Mouse (Mus musculus): ENCODE results near the gene Gm49366. TPM values are rescaled to one million over a fixed set of nuclear protein-coding genes. Genes with fewer than 3 reads are reported as not detected.
"Not testable (repeated sequence)": the region's sequence is repeated elsewhere in the genome, so short reads cannot be mapped to it uniquely, and the experiment has no call there.

Gene Gm49366
- polyA plus RNA-seq, 1 experiment from 2014 or later: not detected

DNA sequence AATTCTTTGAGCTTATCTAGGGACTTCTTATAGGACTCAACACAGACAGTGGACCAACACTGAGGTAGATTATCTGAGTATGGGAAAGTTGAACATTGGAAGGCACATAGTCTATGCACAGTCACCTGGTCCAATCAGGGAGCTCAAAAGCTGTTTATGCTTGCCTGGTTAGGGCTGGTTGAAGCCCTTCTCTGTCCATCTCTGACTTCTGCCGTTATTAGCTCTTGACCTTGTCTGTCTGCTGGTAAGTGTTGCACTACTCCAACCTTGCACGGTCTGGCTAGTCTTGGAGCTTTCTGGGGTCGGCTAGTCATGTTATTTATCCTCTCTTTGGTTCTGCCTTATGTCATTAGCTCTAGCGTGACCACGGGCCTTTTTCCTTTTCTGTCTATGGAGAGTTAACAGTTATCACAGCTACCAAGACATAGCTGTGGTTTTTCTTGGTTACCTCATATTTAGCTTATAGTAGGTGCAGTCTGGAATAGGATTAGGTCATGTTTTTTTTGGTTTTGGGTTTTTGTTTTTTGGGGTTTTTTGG is 13.3 kb downstream of the Gm49366 start, which contains the start of gene Acot3:
TSS of gene Acot3 (plus strand) at position 208 of the 538 bp plus-strand sequence.
- H3K27ac ChIP-seq: no peak within 1 kb of the TSS
- no peak within 1 kb of the TSS for H3K4me3 ChIP-seq (ENCODE audit: inconsistent target)
- H3K36me3 ChIP-seq (ENCODE audit: inconsistent target): no peaks in the 10 kb centered on the region
- no peaks in the 10 kb centered on the region for H3K79me2 ChIP-seq (ENCODE audit: inconsistent target)
- 52% methylated on average over 5 of the region's 5 CpGs for WGBS (ENCODE audit: missing documents)

DNA sequence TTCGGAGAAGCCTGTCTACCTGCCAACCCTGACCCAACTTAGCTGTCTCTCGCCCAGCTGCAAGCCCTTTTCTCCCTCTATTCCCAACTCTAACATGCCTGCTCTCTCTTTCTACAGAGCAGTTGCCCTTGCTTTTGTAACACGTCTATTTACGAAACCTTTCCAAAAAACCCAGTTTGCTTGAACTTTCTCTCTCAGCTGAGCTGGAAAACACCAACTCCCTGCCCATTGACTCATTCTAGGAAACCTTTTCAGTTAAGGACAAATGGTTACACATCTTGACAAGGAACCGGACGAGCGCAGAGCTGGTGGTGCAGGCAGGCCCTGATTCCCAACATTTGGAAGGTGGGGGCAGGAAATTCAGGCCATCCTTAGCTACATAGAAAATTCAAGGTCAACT is 13.9 kb downstream of the Gm49366 start:
- H3K79me2 ChIP-seq (ENCODE audit: inconsistent target): no peaks in the 10 kb centered on the region
- 95% methylated on average over 6 of the region's 7 CpGs for WGBS (ENCODE audit: missing documents)
- H3K36me3 ChIP-seq (ENCODE audit: inconsistent target): no peaks in the 10 kb centered on the region
- no peak overlapping the region for H3K4me3 ChIP-seq (ENCODE audit: inconsistent target)
- H3K27ac ChIP-seq: no peak overlapping the region

DNA sequence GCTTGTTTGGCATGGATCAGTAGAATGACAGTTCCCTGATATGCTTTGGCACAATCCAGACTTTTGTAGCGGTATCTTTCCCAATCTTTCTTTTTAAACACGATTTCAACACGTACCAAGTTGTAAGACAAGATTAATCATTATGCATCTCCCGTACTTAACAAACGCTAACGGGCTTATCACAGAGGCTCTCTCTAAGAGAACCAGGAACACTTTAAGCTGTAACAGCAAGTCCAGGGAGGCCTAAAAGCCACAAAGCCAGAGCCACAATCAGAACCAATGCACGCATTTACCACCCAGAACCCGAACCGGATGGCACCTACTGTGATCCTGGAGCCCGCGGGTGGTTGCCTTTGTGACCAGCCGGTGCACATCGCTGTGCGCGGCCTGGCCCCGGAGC is 14.4 kb downstream of the Gm49366 start:
- Histone ChIP-seq H3K36me3 (ENCODE audit: inconsistent target) (no peaks in the 10 kb centered on the region), H3K79me2 (ENCODE audit: inconsistent target) (no peaks in the 10 kb centered on the region), H3K4me3 (ENCODE audit: inconsistent target) (no peak overlapping the region), H3K27ac (no peak overlapping the region)
- WGBS (ENCODE audit: missing documents): 36% methylated on average over 11 of the region's 16 CpGs

DNA sequence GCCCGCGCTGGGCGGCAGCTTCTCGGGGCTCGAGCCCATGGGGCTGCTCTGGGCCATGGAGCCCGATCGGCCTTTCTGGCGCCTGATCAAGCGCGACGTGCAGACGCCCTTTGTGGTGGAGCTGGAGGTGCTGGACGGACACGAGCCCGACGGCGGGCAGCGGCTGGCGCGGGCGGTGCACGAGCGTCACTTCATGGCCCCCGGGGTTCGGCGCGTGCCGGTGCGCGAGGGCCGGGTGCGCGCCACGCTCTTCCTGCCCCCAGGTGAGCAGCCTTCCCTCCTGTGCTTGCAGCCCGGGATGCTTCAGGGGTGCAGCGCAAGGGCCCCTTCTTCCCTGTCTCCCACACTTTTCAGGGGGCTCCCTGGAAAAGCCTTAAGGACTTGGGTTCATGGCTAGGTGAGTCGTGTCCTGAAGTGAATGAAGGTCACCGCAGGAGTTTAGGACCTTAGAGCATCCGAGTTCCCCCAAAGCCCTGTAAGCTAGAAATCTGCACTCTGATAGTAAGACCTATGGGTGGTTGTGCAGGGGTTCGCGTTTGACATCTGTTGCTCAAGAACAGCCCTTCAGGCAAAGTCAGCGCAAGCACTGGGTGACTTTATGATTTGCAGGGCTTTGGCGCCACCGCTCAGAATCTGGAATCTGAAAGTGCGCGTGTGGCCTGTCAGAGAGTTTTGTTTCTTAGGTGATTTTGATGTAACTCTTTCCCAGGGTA is 15.1 kb downstream of the Gm49366 start:
- H3K79me2 ChIP-seq (ENCODE audit: inconsistent target): no peaks in the 10 kb centered on the region
- WGBS (ENCODE audit: missing documents): 8% methylated on average over 27 of the region's 46 CpGs
- no peak overlapping the region for H3K27ac ChIP-seq
- H3K4me3 ChIP-seq (ENCODE audit: inconsistent target): no peak overlapping the region
- H3K36me3 ChIP-seq (ENCODE audit: inconsistent target): no peaks in the 10 kb centered on the region

DNA sequence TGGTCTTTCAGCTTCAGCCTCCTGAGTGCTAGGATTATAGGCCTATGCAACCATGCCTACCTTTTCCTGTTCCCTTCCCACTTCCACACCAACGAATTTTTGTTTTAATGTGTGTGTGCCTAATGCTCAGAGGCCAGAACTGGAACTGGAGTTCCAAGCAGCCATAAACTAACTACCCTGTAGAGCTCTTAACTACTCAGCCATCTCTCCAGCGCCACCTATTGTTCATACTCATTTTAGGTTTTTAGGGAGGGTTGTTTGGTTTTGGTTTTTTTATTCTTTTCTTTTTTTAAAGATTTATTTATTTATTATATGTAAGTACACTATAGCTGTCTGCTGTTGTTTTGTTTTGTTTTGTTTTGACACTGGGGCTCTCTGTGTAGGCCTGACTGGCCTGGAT is 22.2 kb downstream of the Gm49366 start:
- no peaks in the 10 kb centered on the region for H3K36me3 ChIP-seq (ENCODE audit: inconsistent target)
- H3K4me3 ChIP-seq (ENCODE audit: inconsistent target): no peak overlapping the region
- no peak overlapping the region for H3K27ac ChIP-seq
- H3K79me2 ChIP-seq (ENCODE audit: inconsistent target): no peaks in the 10 kb centered on the region
- WGBS (ENCODE audit: missing documents): 0% methylated on average over 2 of the region's 2 CpGs

DNA sequence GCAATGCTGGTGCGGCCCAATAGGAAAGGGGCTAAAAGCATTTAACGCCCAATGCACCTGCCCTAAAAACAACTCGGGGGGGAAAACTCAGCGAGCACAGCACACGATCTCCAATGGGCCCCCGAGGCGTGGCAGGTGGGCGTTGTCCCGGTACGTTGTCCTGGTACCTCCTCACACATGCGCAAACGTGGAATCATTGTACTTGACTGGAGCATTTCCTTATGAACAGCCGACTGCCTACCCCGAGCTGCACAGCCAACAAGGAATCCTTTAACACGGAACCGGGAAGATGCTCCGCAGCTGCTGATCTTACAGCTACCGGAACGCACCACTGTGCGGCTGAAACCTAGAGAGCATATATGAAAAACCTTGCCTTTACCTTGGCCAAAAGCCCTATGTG is 23.6 kb downstream of the Gm49366 start:
- WGBS (ENCODE audit: missing documents): 94% methylated on average over 20 of the region's 20 CpGs
- Histone ChIP-seq H3K79me2 (ENCODE audit: inconsistent target) (no peaks in the 10 kb centered on the region), H3K27ac (no peak overlapping the region), H3K4me3 (ENCODE audit: inconsistent target) (no peak overlapping the region), H3K36me3 (ENCODE audit: inconsistent target) (no peaks in the 10 kb centered on the region)

DNA sequence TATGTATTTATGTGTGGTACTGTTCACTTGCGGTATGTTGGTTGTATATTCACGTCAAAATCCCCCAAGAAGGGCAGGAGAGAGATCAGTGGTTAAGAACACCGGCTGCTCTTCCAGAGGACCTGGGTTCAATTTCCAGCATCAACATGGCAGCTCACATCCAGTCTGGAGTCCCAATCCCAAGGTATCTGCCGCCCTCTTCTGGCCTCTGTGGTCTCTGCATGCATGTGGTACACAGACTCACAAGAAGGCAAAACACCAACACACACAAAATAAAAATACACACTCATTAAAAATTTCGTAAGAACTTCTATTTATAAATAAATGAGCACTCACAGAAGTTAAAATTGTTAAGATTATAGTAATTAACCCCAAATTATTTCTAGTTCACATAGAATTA is 24.5 kb downstream of the Gm49366 start:
- WGBS (ENCODE audit: missing documents): 71% methylated on average over 5 of the region's 5 CpGs

DNA sequence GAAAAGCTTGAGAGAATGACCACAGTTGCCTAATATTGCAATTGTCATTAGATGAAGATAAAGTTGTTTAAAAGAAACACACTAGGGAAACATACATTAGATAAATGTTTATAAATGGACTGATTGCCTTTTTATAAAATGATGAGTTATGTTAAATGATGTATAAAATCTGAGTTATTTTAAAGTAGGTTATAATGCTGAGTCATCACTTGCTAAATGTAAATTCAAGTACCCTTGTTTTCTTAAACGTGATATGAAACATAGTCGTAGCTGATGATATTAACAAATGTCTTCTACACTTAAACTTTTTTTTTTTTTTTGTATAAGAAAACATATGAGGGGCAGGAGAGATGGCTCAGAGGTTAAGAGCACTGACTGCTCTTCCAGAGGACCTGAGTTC is 25.1 kb downstream of the Gm49366 start:
- H3K79me2 ChIP-seq (ENCODE audit: inconsistent target): no peaks in the 10 kb centered on the region
- H3K36me3 ChIP-seq (ENCODE audit: inconsistent target): no peaks in the 10 kb centered on the region
- WGBS (ENCODE audit: missing documents): 86% methylated on average over 2 of the region's 2 CpGs
- no peak overlapping the region for H3K4me3 ChIP-seq (ENCODE audit: inconsistent target)
- H3K27ac ChIP-seq: no peak overlapping the region

More for the DNA sequence above, 24.5 kb downstream of the Gm49366 start:
- Histone ChIP-seq H3K36me3 (ENCODE audit: inconsistent target) (no peaks in the 10 kb centered on the region), H3K79me2 (ENCODE audit: inconsistent target) (no peaks in the 10 kb centered on the region), H3K4me3 (ENCODE audit: inconsistent target) (no peak overlapping the region), H3K27ac (no peak overlapping the region)

DNA sequence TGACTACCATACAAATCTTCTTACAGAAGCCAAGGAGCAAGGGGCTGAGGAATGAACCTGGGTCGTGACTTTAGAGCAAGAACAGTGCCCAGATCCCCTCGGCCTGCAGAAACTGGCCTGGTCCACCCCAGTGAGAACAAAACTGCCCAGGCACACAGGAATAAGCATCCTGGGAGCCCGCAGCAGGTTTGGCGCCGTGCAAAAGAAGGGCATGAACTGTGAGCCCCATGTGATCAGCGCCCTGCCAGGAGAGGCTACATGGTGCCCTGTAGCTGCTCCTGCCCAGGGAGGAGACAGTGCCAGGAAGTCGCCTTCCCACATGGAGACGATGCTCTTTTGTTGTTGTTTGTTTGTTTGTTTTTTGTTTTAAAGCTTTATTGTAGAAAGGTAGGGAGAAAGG is 25.9 kb downstream of the Gm49366 start:
- no peaks in the 10 kb centered on the region for H3K36me3 ChIP-seq (ENCODE audit: inconsistent target)
- no peaks in the 10 kb centered on the region for H3K79me2 ChIP-seq (ENCODE audit: inconsistent target)
- no peak overlapping the region for H3K4me3 ChIP-seq (ENCODE audit: inconsistent target)
- H3K27ac ChIP-seq: no peak overlapping the region
- 81% methylated on average over 8 of the region's 8 CpGs for WGBS (ENCODE audit: missing documents)

DNA sequence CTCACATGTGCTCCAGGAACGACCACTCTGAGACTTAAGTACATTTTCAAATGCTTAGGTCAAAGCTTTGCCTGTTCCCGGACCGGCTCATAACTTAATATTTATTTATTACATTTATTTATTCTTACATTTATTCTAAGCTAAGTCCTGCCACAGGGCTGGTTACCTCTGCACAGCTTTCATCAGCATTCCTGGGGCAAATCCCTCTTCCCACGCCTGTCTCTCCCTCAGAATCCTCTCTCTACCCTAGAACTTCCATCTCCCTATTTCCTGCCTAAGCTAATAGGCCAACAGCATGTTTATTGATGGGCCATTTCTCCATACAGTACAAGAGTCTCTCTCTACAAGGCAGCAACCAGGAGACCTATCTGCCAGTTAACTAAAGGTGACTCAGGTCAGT is 29.0 kb downstream of the Gm49366 start:
- Histone ChIP-seq H3K79me2 (ENCODE audit: inconsistent target) (no peaks in the 10 kb centered on the region), H3K27ac (no peak overlapping the region), H3K4me3 (ENCODE audit: inconsistent target) (no peak overlapping the region), H3K36me3 (ENCODE audit: inconsistent target) (no peaks in the 10 kb centered on the region)
- 85% methylated on average over 4 of the region's 4 CpGs for WGBS (ENCODE audit: missing documents)

DNA sequence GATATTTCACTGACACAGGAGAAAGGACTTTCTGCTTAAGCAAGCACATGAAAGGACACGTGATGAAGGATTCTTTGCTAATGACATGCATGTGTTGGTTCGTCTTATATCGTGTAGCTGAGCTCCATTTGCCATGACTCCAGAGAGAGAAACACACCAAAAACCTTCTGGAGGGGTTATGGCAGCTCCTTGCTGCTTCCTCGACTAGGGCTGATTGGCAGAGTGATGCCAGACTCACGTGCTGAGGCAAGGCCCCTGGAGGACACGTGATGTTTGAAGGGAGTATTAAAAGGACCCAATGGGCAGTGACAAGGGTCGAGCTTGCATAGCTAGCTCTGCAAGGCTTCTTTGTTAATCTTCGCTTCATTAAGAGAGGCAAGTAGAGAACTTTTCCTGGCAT is 29.6 kb downstream of the Gm49366 start:
- H3K27ac ChIP-seq: no peak overlapping the region
- 81% methylated on average over 8 of the region's 8 CpGs for WGBS (ENCODE audit: missing documents)
- no peaks in the 10 kb centered on the region for H3K36me3 ChIP-seq (ENCODE audit: inconsistent target)
- no peak overlapping the region for H3K4me3 ChIP-seq (ENCODE audit: inconsistent target)
- H3K79me2 ChIP-seq (ENCODE audit: inconsistent target): no peaks in the 10 kb centered on the region

DNA sequence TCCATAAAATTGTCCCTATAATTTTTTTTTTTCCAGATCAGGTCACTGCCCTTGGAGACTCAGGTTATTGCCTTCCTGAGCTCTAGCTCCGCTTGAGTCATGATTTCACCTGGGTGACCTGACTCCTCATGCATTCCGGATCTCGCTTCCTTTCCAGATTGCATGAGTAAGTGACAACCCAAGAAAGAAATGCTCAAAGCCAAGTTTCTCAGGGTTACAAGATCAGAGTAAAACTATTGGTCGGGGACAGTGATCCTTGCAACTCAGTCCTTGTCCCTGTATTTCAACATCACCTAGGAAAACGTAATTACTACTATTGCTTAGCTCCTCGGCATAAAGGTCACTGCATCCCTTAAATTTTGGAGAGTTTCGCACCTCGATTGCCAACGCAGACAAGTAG is 30.3 kb downstream of the Gm49366 start, which contains the start of gene Acot5:
TSS of gene Acot5 (plus strand) at position 340 of the 400 bp plus-strand sequence.
- H3K4me3 ChIP-seq (ENCODE audit: inconsistent target): no peak within 1 kb of the TSS
- no peaks in the 10 kb centered on the region for H3K79me2 ChIP-seq (ENCODE audit: inconsistent target)
- no peak within 1 kb of the TSS for H3K27ac ChIP-seq
- WGBS (ENCODE audit: missing documents): 65% methylated on average over 9 of the region's 9 CpGs
- no peaks in the 10 kb centered on the region for H3K36me3 ChIP-seq (ENCODE audit: inconsistent target)

DNA sequence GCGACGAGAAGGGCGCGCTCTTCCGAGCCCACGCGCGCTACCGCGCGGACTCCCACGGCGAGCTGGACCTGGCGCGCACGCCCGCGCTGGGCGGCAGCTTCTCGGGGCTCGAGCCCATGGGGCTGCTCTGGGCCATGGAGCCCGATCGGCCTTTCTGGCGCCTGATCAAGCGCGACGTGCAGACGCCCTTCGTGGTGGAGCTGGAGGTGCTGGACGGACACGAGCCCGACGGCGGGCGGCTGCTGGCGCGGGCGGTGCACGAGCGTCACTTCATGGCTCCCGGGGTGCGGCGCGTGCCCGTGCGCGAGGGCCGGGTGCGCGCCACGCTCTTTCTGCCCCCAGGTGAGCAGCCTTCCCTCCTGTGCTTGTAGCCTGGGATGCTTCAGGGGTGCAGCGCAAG is 30.8 kb downstream of the Gm49366 start:
- 4% methylated on average over 22 of the region's 52 CpGs for WGBS (ENCODE audit: missing documents)
- not testable (repeated sequence) for H3K79me2 ChIP-seq (ENCODE audit: inconsistent target); H3K27ac ChIP-seq; H3K36me3 ChIP-seq (ENCODE audit: inconsistent target); H3K4me3 ChIP-seq (ENCODE audit: inconsistent target)

DNA sequence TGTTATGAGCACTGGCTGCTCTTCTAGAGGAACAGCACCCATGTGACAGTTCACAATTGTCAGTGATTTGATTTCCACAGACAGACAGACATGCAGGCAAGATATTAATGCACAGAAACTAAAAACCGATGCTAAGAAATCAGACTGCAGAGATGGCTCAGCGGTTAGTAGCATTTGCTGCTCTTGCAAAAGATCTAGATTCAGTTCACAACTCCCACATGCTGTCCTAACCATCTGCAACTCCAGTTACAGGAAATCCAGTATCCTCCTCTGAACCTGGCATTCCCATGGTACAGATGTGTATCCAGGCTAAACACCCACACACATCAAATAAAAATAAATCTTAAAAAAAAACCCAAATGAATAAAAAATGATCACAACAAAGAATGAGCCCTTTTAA is 33.0 kb downstream of the Gm49366 start:
- Histone ChIP-seq H3K27ac (no peak overlapping the region), H3K4me3 (ENCODE audit: inconsistent target) (no peak overlapping the region), H3K79me2 (ENCODE audit: inconsistent target) (no peaks in the 10 kb centered on the region), H3K36me3 (ENCODE audit: inconsistent target) (no peaks in the 10 kb centered on the region)
- 89% methylated on average over 2 of the region's 2 CpGs for WGBS (ENCODE audit: missing documents)

DNA sequence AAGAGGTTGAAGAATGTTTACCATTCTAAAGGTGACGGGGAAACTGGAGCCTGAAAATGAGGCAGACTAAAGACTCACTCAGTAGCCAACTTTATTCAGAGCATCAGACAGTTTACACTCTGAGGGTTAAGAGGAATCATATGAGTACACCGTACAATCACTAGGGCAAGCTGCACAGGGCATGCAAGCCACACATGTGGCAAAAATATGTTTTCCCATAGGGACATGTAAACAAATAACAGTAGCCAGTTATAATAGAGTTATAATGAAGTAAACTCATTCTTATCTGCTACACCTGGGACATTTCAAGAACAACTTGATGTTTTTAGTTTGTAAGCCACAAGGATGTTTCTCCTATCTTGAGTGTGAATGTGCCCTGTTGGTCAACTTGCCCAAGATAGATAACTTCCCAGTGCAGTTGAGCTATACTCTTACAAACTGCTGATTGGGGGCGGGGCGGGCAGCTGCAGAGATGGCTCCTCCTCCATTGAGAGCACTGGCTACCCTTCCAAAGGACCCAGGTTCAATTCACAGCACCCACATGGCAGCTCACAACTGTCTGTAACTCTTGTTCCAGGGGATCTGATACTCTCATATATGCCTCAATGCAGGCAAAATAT is 38.7 kb downstream of the Gm49366 start:
- H3K79me2 ChIP-seq (ENCODE audit: inconsistent target): no peaks in the 10 kb centered on the region
- WGBS (ENCODE audit: missing documents): 98% methylated on average over 4 of the region's 4 CpGs
- no peak overlapping the region for H3K27ac ChIP-seq
- H3K4me3 ChIP-seq (ENCODE audit: inconsistent target): no peak overlapping the region
- H3K36me3 ChIP-seq (ENCODE audit: inconsistent target): no peaks in the 10 kb centered on the region
